Mouse (Mus musculus): ENCODE measurements around the gene Fbxw24.
"Not testable (repeated sequence)": the region's sequence is repeated elsewhere in the genome, so short reads cannot be mapped to it uniquely, and the experiment has no call there.

- TF ChIP-seq CTCF (IDR thresholded peaks at IDR 0.05; ENCODE audit: insufficient read depth, low read length); POLR2A (IDR thresholded peaks at IDR 0.05; ENCODE audit: borderline replicate concordance, extremely low read depth, low read depth, low read length): not testable (repeated sequence)
Observed at GRCm38 (mm10) chr9:109602128-109602527, 23.7 kb downstream of the Fbxw24 start.

All from lung, adult 2 months (tissue).